Mouse (Mus musculus) hindbrain, embryonic 10.5 days (tissue): Measurements from ENCODE around the gene Olfr702. TPM values are rescaled to one million over a fixed set of nuclear protein-coding genes. Genes with fewer than 3 reads are reported as not detected.

Experiments
- DNase-seq: peaks from one replicate; pipeline ENCODE4 v3.0.0-alpha.2; 2017; ENCODE audit warnings: low spot score
- H3K27ac ChIP-seq: fragments of 300-500 bp; sonication (generic); 2 replicates; pipeline ENCODE4 v1.5.1; 2016; ENCODE audit warnings: mild to moderate bottlenecking, moderate library complexity
- H3K27me3 ChIP-seq: fragments of 300-500 bp; sonication (generic); 2 replicates; pipeline ENCODE4 v1.6.1; 2016; ENCODE audit warnings: mild to moderate bottlenecking; ENCODE audit not compliant: poor library complexity, insufficient read depth, severe bottlenecking
- H3K36me3 ChIP-seq: fragments of 300-500 bp; sonication (generic); 2 replicates; pipeline ENCODE4 v1.6.1; 2016; ENCODE audit warnings: mild to moderate bottlenecking, moderate library complexity
- H3K4me1 ChIP-seq: fragments of 300-500 bp; sonication (generic); replicated peaks from 2 replicates; pipeline ENCODE4 v1.6.1; 2016; ENCODE audit warnings: mild to moderate bottlenecking
- H3K4me3 ChIP-seq: fragments of 300-500 bp; sonication (generic); 2 replicates; pipeline ENCODE4 v1.5.1; 2016; ENCODE audit warnings: mild to moderate bottlenecking, moderate library complexity
- H3K9me3 ChIP-seq: fragments of 300-500 bp; sonication (generic); 2 replicates; pipeline ENCODE4 v1.6.1; 2016; ENCODE audit warnings: mild to moderate bottlenecking, moderate library complexity
- WGBS: fragments of 180-500 bp; shearing (Covaris S2); methylation state at CpG from one replicate; pipeline ENCODE4 v1.1.7; 2016; 5-methylcytosine and 5-hydroxymethylcytosine counted together
- polyA plus RNA-seq: library from polyadenylated mRNA; unstranded; fragments of >200 nt; fragmentation: Nextera tagmentation; extraction: Ambion mirVana; gene quantifications from 2 replicates; pipeline ENCODE4 v1.2.1, GENCODE M21; 2016

Olfr702 gene
- polyA plus RNA-seq: not detected in 2 replicates

DNA sequence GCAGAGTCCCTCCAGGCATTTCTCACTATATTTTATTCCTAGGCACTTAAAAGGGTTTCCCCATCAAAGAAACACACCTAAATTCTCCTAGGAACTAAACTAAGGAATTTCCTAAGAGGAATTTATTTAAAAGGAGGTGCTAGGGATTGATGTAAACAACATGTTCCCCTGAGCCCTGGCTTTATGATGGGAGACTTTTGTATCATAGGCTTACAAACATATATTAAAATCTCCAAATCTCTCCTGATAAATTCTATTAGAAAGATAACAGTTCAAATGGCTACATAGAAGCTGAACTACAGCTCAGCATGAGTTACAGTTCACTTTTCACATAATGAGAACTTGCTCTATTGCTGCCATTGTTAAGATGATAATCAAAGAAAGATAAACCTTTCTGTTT lies at the start of gene Olfr702:
Gene Olfr702, minus strand, starts transcription at position 101 of the 400 bp plus-strand sequence.
- no peaks in the 10 kb centered on the region for H3K9me3 ChIP-seq
- H3K27me3 ChIP-seq: no peaks in the 10 kb centered on the region
- no peaks in the 10 kb centered on the region for H3K4me1 ChIP-seq
- H3K4me3 ChIP-seq: no peak within 1 kb of the TSS
- DNase-seq: no peak
- no peaks in the 10 kb centered on the region for H3K36me3 ChIP-seq
- no peak within 1 kb of the TSS for H3K27ac ChIP-seq

DNA sequence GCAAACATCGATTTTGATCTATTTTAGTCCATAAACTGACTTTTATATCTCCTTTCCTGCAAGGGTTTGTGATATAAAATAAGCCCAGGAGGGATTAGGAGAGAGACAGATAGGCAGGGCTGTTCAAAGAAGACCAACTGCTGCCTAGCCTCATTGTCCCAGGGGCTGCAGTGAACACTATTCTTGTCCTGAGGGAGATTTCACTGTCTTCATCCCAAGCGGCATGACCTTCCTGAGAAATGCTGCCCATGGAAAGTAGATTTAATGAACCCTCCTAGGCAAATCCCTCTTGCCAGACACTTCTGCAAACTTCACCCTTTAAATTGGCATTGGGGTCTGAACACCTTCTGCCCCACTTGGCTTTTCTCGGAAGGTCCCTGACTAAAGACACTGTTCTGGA lies 43.1 kb upstream of the Olfr702 start, which contains the start of gene Olfr705:
Gene Olfr705, minus strand, starts transcription at position 101 of the 400 bp plus-strand sequence.
- no peaks in the 10 kb centered on the region for H3K27me3 ChIP-seq
- no peak within 1 kb of the TSS for H3K27ac ChIP-seq
- no peaks in the 10 kb centered on the region for H3K4me1 ChIP-seq
- DNase-seq: no peak
- no peaks in the 10 kb centered on the region for H3K9me3 ChIP-seq
- H3K4me3 ChIP-seq: no peak within 1 kb of the TSS
- H3K36me3 ChIP-seq: no peaks in the 10 kb centered on the region
- 86% methylated on average over 3 of the region's 3 CpGs for WGBS

DNA sequence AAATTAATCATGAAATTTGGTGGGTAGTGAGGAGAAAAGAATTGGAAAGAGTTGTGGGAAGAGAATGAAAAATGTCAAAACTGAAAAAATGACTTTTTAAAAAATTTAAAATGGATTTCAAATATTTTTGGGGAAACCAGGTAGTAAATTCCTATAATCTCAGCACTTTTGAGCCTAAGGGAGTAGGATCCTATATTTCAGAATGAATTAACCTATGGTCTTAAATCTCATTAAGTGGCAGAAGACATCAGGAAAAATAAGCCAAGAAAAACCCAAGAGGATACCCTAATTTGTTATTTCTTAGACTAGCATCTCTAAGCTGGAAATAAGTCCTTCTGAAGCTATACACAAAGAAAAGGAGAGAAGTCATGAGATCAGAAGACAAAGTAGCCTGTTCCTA lies 29.2 kb upstream of the Olfr702 start, which contains the start of gene Olfr704:
Gene Olfr704, plus strand, starts transcription at position 301 of the 400 bp plus-strand sequence.
- Histone ChIP-seq H3K4me1 (no peaks in the 10 kb centered on the region), H3K4me3 (no peak within 1 kb of the TSS), H3K27me3 (no peaks in the 10 kb centered on the region)

DNA sequence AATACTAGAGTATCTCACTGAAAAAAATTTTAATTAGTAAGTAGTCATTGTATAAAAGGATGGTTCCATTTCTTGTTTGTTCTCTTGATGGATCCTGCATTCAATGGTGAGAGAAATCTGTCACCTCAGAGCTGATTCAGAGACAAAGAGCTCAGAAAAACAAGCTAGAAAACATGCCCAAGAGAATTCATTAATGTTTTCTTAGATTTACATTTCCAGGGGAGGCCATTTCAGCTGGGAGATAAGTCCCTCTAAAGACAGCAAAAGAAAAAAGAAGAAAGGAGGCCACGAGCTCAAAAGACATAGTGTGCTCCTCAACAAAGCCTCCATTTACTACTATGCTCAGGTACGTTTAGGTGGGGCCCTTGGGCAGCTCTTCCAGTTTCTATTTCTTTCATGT lies 9.4 kb upstream of the Olfr702 start, which contains the start of gene Olfr703:
Gene Olfr703, plus strand, starts transcription at position 301 of the 400 bp plus-strand sequence.
- Histone ChIP-seq H3K36me3 (no peaks in the 10 kb centered on the region), H3K9me3 (no peaks in the 10 kb centered on the region), H3K27ac (no peak within 1 kb of the TSS), H3K4me1 (no peaks in the 10 kb centered on the region), H3K4me3 (no peak within 1 kb of the TSS), H3K27me3 (no peaks in the 10 kb centered on the region)
- DNase-seq: no peak
- 62% methylated on average over 2 of the region's 2 CpGs for WGBS

More for the DNA sequence above, 29.2 kb upstream of the Olfr702 start, which contains the start of gene Olfr704:
- no peak for DNase-seq
- Histone ChIP-seq H3K36me3 (no peaks in the 10 kb centered on the region), H3K9me3 (0 out of 2 replicates have a peak, but pooled peaks cover 2% of the 10 kb centered on the region), H3K27ac (no peak within 1 kb of the TSS)

DNA sequence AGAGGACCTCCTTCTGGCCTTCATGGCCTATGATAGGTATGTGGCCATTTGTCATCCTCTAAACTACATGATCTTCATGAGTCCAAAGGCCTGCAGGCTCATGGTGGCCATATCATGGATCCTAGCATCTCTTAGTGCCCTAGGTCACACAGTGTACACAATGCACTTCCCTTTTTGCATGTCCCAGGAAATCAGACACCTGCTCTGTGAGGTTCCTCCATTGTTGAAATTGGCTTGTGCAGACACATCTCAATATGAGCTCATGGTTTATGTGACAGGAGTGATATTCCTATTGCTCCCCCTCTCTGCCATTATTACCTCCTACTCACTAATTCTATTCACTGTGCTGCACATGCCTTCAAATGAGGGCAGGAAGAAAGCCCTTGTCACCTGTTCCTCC lies 15.3 kb downstream of the Olfr702 start:
- no peak for DNase-seq
- Histone ChIP-seq H3K36me3 (no peaks in the 10 kb centered on the region), H3K27me3 (no peaks in the 10 kb centered on the region), H3K27ac (no peak overlapping the region), H3K4me1 (no peaks in the 10 kb centered on the region), H3K9me3 (no peaks in the 10 kb centered on the region), H3K4me3 (no peak overlapping the region)

DNA sequence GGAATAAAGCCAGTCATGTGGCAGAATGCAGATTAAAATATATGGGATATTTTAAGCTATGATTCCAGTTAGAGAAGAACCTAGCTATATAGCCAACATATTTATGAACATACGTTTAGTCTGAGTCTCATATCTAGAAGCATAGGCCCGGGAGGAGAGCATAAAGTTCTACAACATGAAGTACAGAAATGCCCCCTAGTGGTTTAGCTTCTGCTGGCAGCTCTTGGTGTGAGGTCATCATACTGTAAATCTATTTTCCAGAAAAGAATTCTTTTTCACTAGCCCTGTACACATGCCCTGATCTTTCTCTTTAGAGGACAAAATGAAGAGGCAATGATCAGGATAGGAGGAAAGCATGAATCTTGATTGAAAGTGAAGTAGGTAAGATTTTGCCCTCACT lies 17.9 kb downstream of the Olfr702 start:
- Histone ChIP-seq H3K27me3 (no peaks in the 10 kb centered on the region), H3K4me3 (no peak overlapping the region), H3K9me3 (no peaks in the 10 kb centered on the region), H3K36me3 (no peaks in the 10 kb centered on the region), H3K4me1 (no peaks in the 10 kb centered on the region), H3K27ac (no peak overlapping the region)
- DNase-seq: no peak
- WGBS: 72% methylated on average over 2 of the region's 2 CpGs

DNA sequence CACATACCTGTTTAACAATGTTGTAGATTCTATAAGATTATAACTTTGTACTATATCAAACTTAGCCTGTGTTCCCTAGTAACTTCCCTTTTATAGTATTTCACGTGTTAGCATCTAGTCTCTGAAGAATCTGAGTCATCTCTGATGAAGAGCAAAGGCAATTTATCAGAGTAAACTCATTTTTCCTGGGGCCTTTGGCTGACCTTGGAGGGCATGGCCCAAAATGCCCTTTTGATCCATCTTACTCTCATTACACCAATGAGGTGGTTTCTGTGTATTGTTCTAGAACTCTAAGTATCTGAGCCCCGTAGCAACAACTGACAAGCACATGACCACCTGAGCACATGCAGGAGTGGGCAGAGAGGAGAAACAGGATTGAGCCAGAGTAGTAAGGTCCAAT lies 19.9 kb downstream of the Olfr702 start, which contains the start of gene Olfr701:
Gene Olfr701, plus strand, starts transcription at position 301 of the 400 bp plus-strand sequence.
- no peaks in the 10 kb centered on the region for H3K9me3 ChIP-seq
- DNase-seq: no peak
- no peaks in the 10 kb centered on the region for H3K4me1 ChIP-seq
- H3K4me3 ChIP-seq: no peak within 1 kb of the TSS
- 79% methylated on average over 2 of the region's 2 CpGs for WGBS
- no peaks in the 10 kb centered on the region for H3K36me3 ChIP-seq
- H3K27ac ChIP-seq: no peak within 1 kb of the TSS
- no peaks in the 10 kb centered on the region for H3K27me3 ChIP-seq

DNA sequence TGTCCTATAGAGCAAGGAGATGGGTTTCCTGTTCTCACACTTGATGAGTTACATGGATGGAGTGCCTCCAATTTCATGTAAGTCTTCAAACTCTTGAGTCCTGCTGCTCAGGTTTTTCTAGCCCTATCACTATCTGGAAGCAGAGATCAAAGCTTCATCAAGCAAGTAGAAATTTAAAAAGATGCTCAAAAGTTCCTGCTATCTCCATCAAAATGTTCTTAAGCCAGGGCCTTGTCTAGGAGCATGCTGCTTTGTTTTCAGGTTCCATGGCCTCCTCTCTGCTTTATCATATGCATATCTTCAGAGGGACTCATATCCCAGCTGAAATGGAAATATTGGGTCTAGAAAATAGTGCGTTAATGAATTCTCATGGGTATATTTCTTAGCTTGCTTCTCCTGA lies 25.0 kb downstream of the Olfr702 start, which contains the start of gene Olfr700:
Gene Olfr700, minus strand, starts transcription at position 101 of the 400 bp plus-strand sequence.
- H3K9me3 ChIP-seq: no peaks in the 10 kb centered on the region
- no peak for DNase-seq
- H3K4me3 ChIP-seq: no peak within 1 kb of the TSS
- WGBS: 91% methylated on average over 1 of the region's 1 CpGs
- H3K36me3 ChIP-seq: no peaks in the 10 kb centered on the region
- H3K27me3 ChIP-seq: no peaks in the 10 kb centered on the region
- H3K27ac ChIP-seq: no peak within 1 kb of the TSS
- H3K4me1 ChIP-seq: no peaks in the 10 kb centered on the region

DNA sequence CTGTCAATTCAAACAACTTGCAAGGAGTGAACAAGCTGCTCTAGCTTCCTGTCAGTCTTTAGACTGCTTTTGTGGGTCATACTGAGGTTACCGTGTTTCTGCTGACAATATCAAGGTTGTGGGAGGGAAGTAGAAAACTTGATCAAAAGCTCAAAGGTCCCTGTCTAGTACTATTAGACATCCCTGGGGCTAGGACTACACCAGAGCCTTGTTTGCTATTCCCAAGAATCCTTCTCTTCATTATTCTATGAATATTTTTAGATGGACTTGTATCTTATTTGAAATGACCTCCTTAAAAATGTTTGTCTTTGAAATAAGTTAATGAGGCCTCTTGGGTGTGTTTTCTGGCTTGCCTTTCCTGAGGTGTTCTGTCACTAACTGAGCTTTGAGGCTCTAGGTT lies 40.6 kb downstream of the Olfr702 start, which contains the start of gene Olfr699:
Gene Olfr699, minus strand, starts transcription at position 101 of the 400 bp plus-strand sequence.
- 86% methylated on average over 1 of the region's 1 CpGs for WGBS
- no peak within 1 kb of the TSS for H3K27ac ChIP-seq
- H3K4me1 ChIP-seq: no peaks in the 10 kb centered on the region
- H3K4me3 ChIP-seq: no peak within 1 kb of the TSS
- no peaks in the 10 kb centered on the region for H3K36me3 ChIP-seq
- no peaks in the 10 kb centered on the region for H3K9me3 ChIP-seq
- DNase-seq: no peak
- no peaks in the 10 kb centered on the region for H3K27me3 ChIP-seq

DNA sequence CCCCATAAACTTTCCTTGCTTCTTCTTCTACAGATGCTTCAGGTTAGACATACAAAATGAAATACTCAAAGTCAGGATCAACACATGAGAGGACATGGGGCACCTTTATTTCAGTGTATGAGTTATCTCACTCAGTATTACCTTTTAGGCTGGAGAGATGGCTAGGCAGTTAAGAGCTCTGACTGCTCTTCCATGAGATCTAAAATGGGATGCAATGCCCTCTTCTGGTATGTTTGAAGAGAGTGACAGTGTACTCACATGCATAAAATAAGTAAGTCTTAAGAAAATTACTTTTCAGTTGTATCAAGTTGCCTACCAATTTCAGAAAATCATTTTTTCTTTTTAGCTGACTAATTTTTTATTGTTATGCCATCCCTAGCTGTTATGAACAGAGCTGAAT lies 45.4 kb downstream of the Olfr702 start:
- Histone ChIP-seq H3K27ac (no peak overlapping the region), H3K36me3 (no peaks in the 10 kb centered on the region), H3K4me1 (no peaks in the 10 kb centered on the region), H3K9me3 (no peaks in the 10 kb centered on the region), H3K27me3 (no peaks in the 10 kb centered on the region), H3K4me3 (no peak overlapping the region)
- no peak for DNase-seq

Other genes with a start within 250 kb of the Olfr702 start
- not detected in 2 replicates for gene Olfr693, start 153.3 kb downstream of the Olfr702 start, polyA plus RNA-seq
- gene Olfr694, start 142.1 kb downstream of the Olfr702 start, polyA plus RNA-seq: not detected in 2 replicates
- not detected in 2 replicates for gene Olfr695, start 117.5 kb downstream of the Olfr702 start, polyA plus RNA-seq
- gene Olfr697, start 91.5 kb downstream of the Olfr702 start, polyA plus RNA-seq: not detected in 2 replicates
- not detected in 2 replicates for gene Olfr698, start 78.5 kb downstream of the Olfr702 start, polyA plus RNA-seq
- gene Olfr699, start 40.7 kb downstream of the Olfr702 start, polyA plus RNA-seq: not detected in 2 replicates
- not detected in 2 replicates for gene Olfr700, start 25.1 kb downstream of the Olfr702 start, polyA plus RNA-seq
- gene Olfr701, start 19.8 kb downstream of the Olfr702 start, polyA plus RNA-seq: not detected in 2 replicates
- gene Olfr703, start 9.5 kb upstream of the Olfr702 start, polyA plus RNA-seq: not detected in 2 replicates
- not detected in 2 replicates for gene Olfr704, start 29.3 kb upstream of the Olfr702 start, polyA plus RNA-seq
- gene Olfr705, start 43.0 kb upstream of the Olfr702 start, polyA plus RNA-seq: not detected in 2 replicates
- gene Olfr706, start 54.3 kb upstream of the Olfr702 start, polyA plus RNA-seq: not detected in 2 replicates
- not detected in 2 replicates for gene Olfr707, start 67.3 kb upstream of the Olfr702 start, polyA plus RNA-seq
- gene Olfr1532-ps1, start 74.1 kb upstream of the Olfr702 start, polyA plus RNA-seq: not detected in 2 replicates
- not detected in 2 replicates for gene Olfr709-ps1, start 98.3 kb upstream of the Olfr702 start, polyA plus RNA-seq
- gene Olfr710, start 114.4 kb upstream of the Olfr702 start, polyA plus RNA-seq: not detected in 2 replicates
- gene Olfr6, start 130.0 kb upstream of the Olfr702 start, polyA plus RNA-seq: not detected in 2 replicates
- gene Olfr711, start 141.6 kb upstream of the Olfr702 start, polyA plus RNA-seq: not detected in 2 replicates
- gene Olfr2, start 172.2 kb upstream of the Olfr702 start, polyA plus RNA-seq: not detected in 2 replicates
- gene Olfr713, start 197.3 kb upstream of the Olfr702 start, polyA plus RNA-seq: not detected in 2 replicates
- gene Olfr714, start 237.1 kb upstream of the Olfr702 start, polyA plus RNA-seq: not detected in 2 replicates